Mouse (Mus musculus) v-Abl transformed pro-B cells (cell line): ENCODE results near the gene Erc2.

Experiments
- in situ Hi-C, 2 experiments: fragments of 400-800 bp; cut with MboI; formaldehyde crosslinking; loops; one replicate each; pipeline ENCODE4 v1.15.1; 2025; ENCODE audit not compliant: unreplicated experiment in 2 of 2

The Erc2 gene

GRCm38 (mm10) chr14:27662251-27662650 is 40.0 kb downstream of the Erc2 start:
- in situ Hi-C loops, result no loop called here

GRCm38 (mm10) chr14:27667016-27667852 is 45.0 kb downstream of the Erc2 start:
- in situ Hi-C loops, result no loop called here

GRCm38 (mm10) chr14:27668151-27668550 is 45.9 kb downstream of the Erc2 start:
- in situ Hi-C loops, result no loop called here

- in situ Hi-C loops, result no loop called here
Measured at GRCm38 (mm10) chr14:27669939-27670338, 47.7 kb downstream of the Erc2 start.

- in situ Hi-C loops, result no loop called here
Measured at GRCm38 (mm10) chr14:27672761-27673160, 50.5 kb downstream of the Erc2 start.

GRCm38 (mm10) chr14:27674096-27674495 is 51.9 kb downstream of the Erc2 start:
- in situ Hi-C loops, result no loop called here

GRCm38 (mm10) chr14:27674561-27674960 is 52.3 kb downstream of the Erc2 start:
- in situ Hi-C loops, result no loop called here

GRCm38 (mm10) chr14:27675071-27675470 is 52.8 kb downstream of the Erc2 start:
- in situ Hi-C loops, result no loop called here

- in situ Hi-C loops, result no loop called here
Measured at GRCm38 (mm10) chr14:27682368-27683052, 60.3 kb downstream of the Erc2 start.

GRCm38 (mm10) chr14:27695781-27696180 is 73.6 kb downstream of the Erc2 start:
- in situ Hi-C loops, result no loop called here

GRCm38 (mm10) chr14:27717364-27717763 is 95.1 kb downstream of the Erc2 start:
- in situ Hi-C loops, result no loop called here

GRCm38 (mm10) chr14:27719601-27720000 is 97.4 kb downstream of the Erc2 start:
- in situ Hi-C loops, result no loop called here

- in situ Hi-C loops, result no loop called here
Measured at GRCm38 (mm10) chr14:27720944-27721343, 98.7 kb downstream of the Erc2 start.

- in situ Hi-C loops, result no loop called here
Measured at GRCm38 (mm10) chr14:27721759-27722158, 99.5 kb downstream of the Erc2 start.

GRCm38 (mm10) chr14:27727541-27727940 is 105.3 kb downstream of the Erc2 start:
- in situ Hi-C loops, result loop anchor here (25.0 kb wide), 4 partner anchors 215 to 1040 kb away; partner anchors contain the start of genes Ccdc66 (in 1 of the 2) and Dnah12 (in 1 of the 2)

GRCm38 (mm10) chr14:27731086-27731485 is 108.9 kb downstream of the Erc2 start:
- in situ Hi-C loops, result loop anchor here (25.0 kb wide), 4 partner anchors 219 to 1044 kb away; partner anchors contain the start of genes Ccdc66 (in 1 of the 2) and Dnah12 (in 1 of the 2)

- in situ Hi-C loops, result loop anchor here (5.0 to 25.0 kb wide), 5 partner anchors 227 to 1052 kb away; partner anchors contain the start of genes Ccdc66 (in 1 of the 2) and Dnah12 (in 1 of the 2)
Measured at GRCm38 (mm10) chr14:27739436-27739835, 117.2 kb downstream of the Erc2 start.

GRCm38 (mm10) chr14:27741248-27741916 is 119.2 kb downstream of the Erc2 start:
- in situ Hi-C loops, result loop anchor here (5.0 to 25.0 kb wide), 7 partner anchors 229 to 1054 kb away; partner anchors contain the start of genes Ccdc66 (in 1 of the 2), Dnah12 (in 1 of the 2) and Il17rd (in 1 of the 2)

GRCm38 (mm10) chr14:27754340-27754739 is 132.1 kb downstream of the Erc2 start:
- in situ Hi-C loops, result no loop called here

- in situ Hi-C loops, result no loop called here
Measured at GRCm38 (mm10) chr14:27756901-27757300, 134.7 kb downstream of the Erc2 start.

GRCm38 (mm10) chr14:27758230-27758629 is 136.0 kb downstream of the Erc2 start:
- in situ Hi-C loops, result no loop called here
